Mouse (Mus musculus): ENCODE measurements around the gene 2210418O10Rik. TPM values are rescaled to one million over a fixed set of nuclear protein-coding genes. Genes with fewer than 3 reads are reported as not detected.
"Not testable (repeated sequence)": the region's sequence is repeated elsewhere in the genome, so short reads cannot be mapped to it uniquely, and the experiment has no call there.

2210418O10Rik gene
- 1 to 10 TPM; 1.3 to 2.0 TPM for total RNA-seq (2021)
- long read RNA-seq, experiment 1, partial matches to known transcripts: 0 of 4 reads
- long read RNA-seq, experiment 1, other reads (novel, unspliced or antisense): 2 of 4 reads
- long read RNA-seq, experiment 2, partial matches to known transcripts: 2 of 4 reads
- long read RNA-seq, experiment 2, other reads (novel, unspliced or antisense): 1 of 4 reads

GRCm38 (mm10) chr2:176226269-176226668 is at the start of gene 2210418O10Rik:
Gene 2210418O10Rik, plus strand, starts transcription at chr2:176226569.
- DNase-seq (ENCODE audit: low spot score): not testable (repeated sequence)

GRCm38 (mm10) chr2:176248519-176248918 is 22.1 kb downstream of the 2210418O10Rik start:
- DNase-seq (ENCODE audit: low spot score): not testable (repeated sequence)

Other genes starting within 250 kb of the 2210418O10Rik start
- gene Gm2004, start 76.7 kb upstream of the 2210418O10Rik start, total RNA-seq (2021): 1 to 10 TPM; 6.8 to 7.2 TPM
- not detected for gene Gm11009, start 92.9 kb downstream of the 2210418O10Rik start, total RNA-seq (2021)
- gene Gm14435, start 197.0 kb downstream of the 2210418O10Rik start, total RNA-seq (2021): 1 to 10 TPM; 7.7 to 8.2 TPM